In the genomic region with DNA sequence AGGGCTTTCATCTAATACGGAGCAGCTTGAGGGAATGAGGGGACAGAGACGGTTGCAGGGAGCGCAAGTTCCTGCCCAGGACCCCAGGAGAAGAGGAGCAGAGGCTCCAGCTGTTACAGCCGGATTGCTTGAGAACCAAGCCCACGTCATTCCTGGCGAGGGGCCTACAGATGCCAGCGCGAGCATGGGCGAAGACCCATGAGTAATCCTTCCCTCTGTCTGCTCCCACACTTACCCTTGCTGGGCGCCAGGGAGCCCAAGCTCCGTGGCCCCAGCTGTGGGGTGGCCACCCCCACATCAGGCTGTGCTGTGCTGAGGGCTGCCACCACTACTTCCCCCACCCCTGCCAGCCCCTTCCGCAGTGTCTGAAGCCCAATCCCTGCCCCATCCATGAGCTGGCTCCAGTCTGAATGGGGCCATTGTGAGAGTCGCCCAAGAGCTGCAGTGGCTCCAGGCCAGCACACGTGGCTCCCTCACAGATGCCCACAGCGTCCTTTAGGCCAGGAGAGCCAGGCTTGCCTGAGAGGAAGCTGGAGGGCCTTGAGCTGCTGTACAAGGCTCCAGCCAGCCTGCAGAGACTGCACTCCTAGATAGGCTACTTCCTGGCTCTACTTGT, we compare ENCODE assay signal across 9 mouse cellular contexts. TPM values are rescaled to one million over a fixed set of nuclear protein-coding genes. Genes with fewer than 3 reads are reported as not detected.
DNase-seq lines count a peak whose midpoint lies in the region; ATAC-seq and TF ChIP-seq lines count a peak whose summit lies in the region.
"Had no signal": no experiment of that assay in that cellular context is flagged by ENCODE, and none has a peak within 500 bp of the region (broad histone marks: within the 10 kb centered on the region; RNA-seq: fewer than 3 reads in every experiment).

No protein-coding gene starts in this region.

- peak; percentile 53 for DNase-seq in adrenal gland, postnatal 10 days
- DNase-seq in adrenal gland, adult 8-10 months = no peak
- peak; percentile 91 for DNase-seq in Muller cell, postnatal 12 days (ENCODE audit: inconsistent ontology term)
- peak; percentile 88 for DNase-seq in hindbrain, postnatal 0 days (ENCODE audit: low spot score)
- DNase-seq in liver, embryonic 11.5 days (ENCODE audit: low spot score) = no peak
- DNase-seq in right cerebral cortex, postnatal 36 days (ENCODE audit: low spot score in 2 of 2) = peak; percentile 58 to 63
- DNase-seq in B cell, adult 2 months = no peak

- H3K36me3 ChIP-seq in forebrain, embryonic 15.5 days = no peaks in the 10 kb centered on the region
- no peaks in the 10 kb centered on the region for H3K36me3 ChIP-seq in hindbrain, postnatal 0 days (ENCODE audit: insufficient read depth, low read length)
- no peaks in the 10 kb centered on the region for H3K36me3 ChIP-seq in liver, embryonic 11.5 days (ENCODE audit: control insufficient read depth, insufficient read depth, low read length)

- ATAC-seq in forebrain, embryonic 15.5 days (replicated peaks) = peak; percentile 87
- peak; percentile 95 for ATAC-seq in hindbrain, postnatal 0 days
- ATAC-seq in liver, embryonic 11.5 days (replicated peaks; ENCODE audit: low FRiP score) = peak; percentile 40

- TF ChIP-seq CTCF in hindbrain, postnatal 0 days (IDR thresholded peaks at IDR 0.05; ENCODE audit: low read depth) = no peak

- H3K27ac ChIP-seq in forebrain, embryonic 15.5 days (replicated peaks) = no peak overlapping the region
- peak overlapping the region; percentile 60; the same call in 1 of the 2 replicates for H3K27ac ChIP-seq in hindbrain, postnatal 0 days
- no peak overlapping the region for H3K27ac ChIP-seq in liver, embryonic 11.5 days (ENCODE audit: low read depth, low read length)

- no peak overlapping the region for H3K4me2 ChIP-seq in forebrain, embryonic 15.5 days (replicated peaks)
- H3K4me2 ChIP-seq in hindbrain, postnatal 0 days (ENCODE audit: low read depth, low read length) = peak overlapping the region; percentile 30; the same call in 1 of the 2 replicates
- H3K4me2 ChIP-seq in liver, embryonic 11.5 days = no peak overlapping the region

- H3K27me3 ChIP-seq in forebrain, embryonic 15.5 days = no peaks in the 10 kb centered on the region
- H3K27me3 ChIP-seq in hindbrain, postnatal 0 days (ENCODE audit: insufficient read depth, low read length) = no peaks in the 10 kb centered on the region
- no peaks in the 10 kb centered on the region for H3K27me3 ChIP-seq in liver, embryonic 11.5 days (replicated peaks; ENCODE audit: control insufficient read depth, insufficient read depth, low read length)

- peak overlapping the region; percentile 10; the same call in 1 of the 2 replicates for H3K4me3 ChIP-seq in forebrain, embryonic 15.5 days
- no peak overlapping the region for H3K4me3 ChIP-seq in hindbrain, postnatal 0 days (ENCODE audit: low read length)
- H3K4me3 ChIP-seq in liver, embryonic 11.5 days (ENCODE audit: low read depth, low read length) = no peak overlapping the region
- H3K4me3 ChIP-seq: erythroblast, embryonic 14.5 days had no signal

- H3K9me3 ChIP-seq in forebrain, embryonic 15.5 days = no peaks in the 10 kb centered on the region
- no peaks in the 10 kb centered on the region for H3K9me3 ChIP-seq in hindbrain, postnatal 0 days (ENCODE audit: low read length)
- H3K9me3 ChIP-seq in liver, embryonic 11.5 days (ENCODE audit: control insufficient read depth, low read length) = no peaks in the 10 kb centered on the region

- peaks cover 10% of the 10 kb centered on the region for H3K4me1 ChIP-seq in forebrain, embryonic 15.5 days
- H3K4me1 ChIP-seq in hindbrain, postnatal 0 days (ENCODE audit: insufficient read depth, low read length) = peaks cover 10% of the 10 kb centered on the region; the same call in 1 of the 2 replicates
- peaks cover 8% of the 10 kb centered on the region for H3K4me1 ChIP-seq in liver, embryonic 11.5 days (replicated peaks; ENCODE audit: control insufficient read depth, insufficient read depth, low read length)

- WGBS in forebrain, embryonic 15.5 days = 38% methylated on average over 15 of the region's 15 CpGs
- WGBS in hindbrain, postnatal 0 days = 42% methylated on average over 15 of the region's 15 CpGs
- 74% methylated on average over 15 of the region's 15 CpGs for WGBS in liver, embryonic 11.5 days

- H3K9ac ChIP-seq in forebrain, embryonic 15.5 days (replicated peaks) = 0 out of 2 replicates have a peak overlapping the region, but pooled peaks have one; percentile 0
- H3K9ac ChIP-seq in hindbrain, postnatal 0 days (replicated peaks; ENCODE audit: low read length) = no peak overlapping the region
- H3K9ac ChIP-seq in liver, embryonic 11.5 days (ENCODE audit: low read depth, low read length) = peak overlapping the region; percentile 2; the same call in 1 of the 2 replicates

RNA-seq across cellular contexts. Expression of gene Clic4, which starts 25.4 kb away (rescaled TPM):
- total RNA-seq in adrenal gland, postnatal 10 days (2021) = 100 to 1,000 TPM; 109 to 128 TPM
- 10 to 100 TPM; 59.8 to 89.0 (median 74.4) TPM for total RNA-seq in adrenal gland, adult 8-10 months (2022)
- polyA plus RNA-seq in forebrain, embryonic 15.5 days (2015; fragmentation: Nextera tagmentation; extraction: Ambion mirVana) = 114 and 116 TPM in 2 replicates
- total RNA-seq in hindbrain, postnatal 0 days (2014; rRNA removed) = 64.7 and 70.1 TPM in 2 replicates
- polyA plus RNA-seq in hindbrain, postnatal 0 days (2015; fragmentation: Nextera tagmentation; extraction: Ambion mirVana) = 57.1 and 59.7 TPM in 2 replicates
- 149 and 176 TPM in 2 replicates for polyA plus RNA-seq in liver, embryonic 11.5 days (2014; fragmentation: Nextera tagmentation; extraction: Ambion mirVana)

RNA-seq across cellular contexts. Expression of gene Srrm1, which starts 55.1 kb away (rescaled TPM):
- 100 to 1,000 TPM; 104 to 137 TPM for total RNA-seq in adrenal gland, postnatal 10 days (2021)
- total RNA-seq in adrenal gland, adult 8-10 months (2022) = 100 to 1,000 TPM in 3 of 4 experiments, 10 to 100 TPM in 1; 95.5 to 188 (median 137) TPM
- 202 and 208 TPM in 2 replicates for polyA plus RNA-seq in forebrain, embryonic 15.5 days (2015; fragmentation: Nextera tagmentation; extraction: Ambion mirVana)
- 20.8 and 21.2 TPM in 2 replicates for total RNA-seq in hindbrain, postnatal 0 days (2014; rRNA removed)
- polyA plus RNA-seq in hindbrain, postnatal 0 days (2015; fragmentation: Nextera tagmentation; extraction: Ambion mirVana) = 173 and 174 TPM in 2 replicates
- polyA plus RNA-seq in liver, embryonic 11.5 days (2014; fragmentation: Nextera tagmentation; extraction: Ambion mirVana) = 191 and 195 TPM in 2 replicates

Comparison
In these comparisons a context has a peak if more than half of its experiments do, and no peak if none do; other contexts are left out.
1. DNase-seq: peak in adrenal gland, postnatal 10 days (single experiment), Muller cell, postnatal 12 days (single experiment), hindbrain, postnatal 0 days (single experiment) and right cerebral cortex, postnatal 36 days (2 of 2); none in adrenal gland, adult 8-10 months (single experiment), liver, embryonic 11.5 days (single experiment) and B cell, adult 2 months (0 of 2).
2. ATAC-seq: peak in every context shown above with its lines; median percentile 95 in hindbrain, postnatal 0 days; 87 in forebrain, embryonic 15.5 days; 40 in liver, embryonic 11.5 days.